Mouse (Mus musculus) limb, embryonic 11.5 days (tissue): ENCODE results near the gene Rptor. TPM values are rescaled to one million over a fixed set of nuclear protein-coding genes. Genes with fewer than 3 reads are reported as not detected.

Source experiments
- ATAC-seq: fragments of 200-750 bp; cut with Nextera tagmentation; 2 replicates; pipeline ENCODE4 v1.8.0; 2017; ENCODE audit warnings: low read depth; ENCODE audit not compliant: insufficient number of reproducible peaks, low FRiP score, low TSS enrichment
- DNase-seq: peaks from one replicate; pipeline ENCODE4 v3.0.0-alpha.2; 2015; ENCODE audit warnings: low spot score
- H3K27ac ChIP-seq: fragments of 300-500 bp; sonication (generic); replicated peaks from 2 replicates; pipeline ENCODE4 v1.5.1; 2014; ENCODE audit warnings: low read depth, mild to moderate bottlenecking, low read length
- H3K27me3 ChIP-seq: fragments of 300-500 bp; sonication (generic); 2 replicates; pipeline ENCODE4 v1.6.1; 2014; ENCODE audit warnings: mild to moderate bottlenecking, low read length, mixed read lengths; ENCODE audit not compliant: control insufficient read depth, insufficient read depth
- H3K36me3 ChIP-seq: fragments of 300-500 bp; sonication (generic); 2 replicates; pipeline ENCODE4 v1.6.1; 2014; ENCODE audit warnings: mild to moderate bottlenecking, low read length, moderate library complexity, mixed read lengths; ENCODE audit not compliant: control insufficient read depth, insufficient read depth
- H3K4me1 ChIP-seq: fragments of 300-500 bp; sonication (generic); 2 replicates; pipeline ENCODE4 v1.6.1; 2014; ENCODE audit warnings: low read length, mixed read lengths; ENCODE audit not compliant: control insufficient read depth, insufficient read depth
- H3K4me2 ChIP-seq: fragments of 300-500 bp; sonication (generic); 2 replicates; pipeline ENCODE4 v1.6.1; 2014; ENCODE audit warnings: low read depth, mild to moderate bottlenecking, moderate library complexity; ENCODE audit not compliant: severe bottlenecking
- H3K4me3 ChIP-seq: fragments of 300-500 bp; sonication (generic); 2 replicates; pipeline ENCODE4 v1.5.1; 2014; ENCODE audit warnings: low read depth, low read length
- H3K9ac ChIP-seq: fragments of 300-500 bp; sonication (generic); 2 replicates; pipeline ENCODE4 v1.6.1; 2014; ENCODE audit warnings: mild to moderate bottlenecking, low read length
- H3K9me3 ChIP-seq: fragments of 300-500 bp; sonication (generic); 2 replicates; pipeline ENCODE4 v1.6.1; 2016; ENCODE audit warnings: low read length; ENCODE audit not compliant: control insufficient read depth
- WGBS: fragments of 180-500 bp; shearing (Covaris S2); extraction: QIAGEN DNeasy Blood & Tissue Kit; methylation state at CpG from one replicate; pipeline ENCODE4 v1.1.7; 2014; 5-methylcytosine and 5-hydroxymethylcytosine counted together
- polyA plus RNA-seq: library from polyadenylated mRNA; unstranded; fragments of >200 nt; fragmentation: Nextera tagmentation; extraction: Ambion mirVana; gene quantifications from 2 replicates; pipeline ENCODE4 v1.2.1, GENCODE M21; 2014

Gene Rptor
- polyA plus RNA-seq, 1 experiment from 2014 or later: 13.8 TPM

DNA sequence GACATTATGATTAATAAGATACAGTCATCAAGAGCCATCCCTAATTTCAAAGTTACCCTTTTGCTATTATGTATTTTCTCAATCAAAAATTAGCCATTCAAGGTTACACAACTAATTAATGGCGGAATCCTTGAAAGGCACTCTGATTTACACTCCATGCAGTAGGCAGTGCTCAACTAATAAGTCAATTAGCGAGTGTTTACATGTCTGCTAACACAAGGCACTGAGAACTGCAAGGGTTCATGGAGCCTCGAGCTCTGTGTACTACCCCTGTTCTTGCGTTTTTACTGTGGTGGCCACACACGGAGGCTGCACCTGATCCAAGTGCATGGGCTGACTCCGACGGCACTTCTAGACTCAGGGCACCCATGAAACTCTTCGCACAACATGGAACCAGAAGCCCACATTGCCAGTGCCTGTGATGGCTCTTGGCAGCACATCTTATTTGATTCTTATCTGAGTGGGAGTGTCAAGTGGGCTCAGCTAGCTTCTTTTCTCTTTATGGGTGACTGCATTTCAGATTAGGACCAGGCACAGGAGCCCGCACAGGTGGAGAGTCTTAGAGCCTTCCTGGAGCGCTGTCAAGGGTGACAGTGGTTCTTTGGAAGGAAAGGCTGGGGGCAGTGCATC, 62.1 kb downstream of the Rptor start:
- no peaks in the 10 kb centered on the region for H3K36me3 ChIP-seq
- DNase-seq (no peak), ATAC-seq (no peak)
- 75% methylated on average over 10 of the region's 10 CpGs for WGBS
- H3K9ac ChIP-seq: no peak overlapping the region
- no peak overlapping the region for H3K4me2 ChIP-seq
- H3K9me3 ChIP-seq: no peaks in the 10 kb centered on the region
- peaks cover 5% of the 10 kb centered on the region; the same call in 1 of the 2 replicates for H3K4me1 ChIP-seq
- H3K4me3 ChIP-seq: no peak overlapping the region
- H3K27ac ChIP-seq: no peak overlapping the region
- no peaks in the 10 kb centered on the region for H3K27me3 ChIP-seq

DNA sequence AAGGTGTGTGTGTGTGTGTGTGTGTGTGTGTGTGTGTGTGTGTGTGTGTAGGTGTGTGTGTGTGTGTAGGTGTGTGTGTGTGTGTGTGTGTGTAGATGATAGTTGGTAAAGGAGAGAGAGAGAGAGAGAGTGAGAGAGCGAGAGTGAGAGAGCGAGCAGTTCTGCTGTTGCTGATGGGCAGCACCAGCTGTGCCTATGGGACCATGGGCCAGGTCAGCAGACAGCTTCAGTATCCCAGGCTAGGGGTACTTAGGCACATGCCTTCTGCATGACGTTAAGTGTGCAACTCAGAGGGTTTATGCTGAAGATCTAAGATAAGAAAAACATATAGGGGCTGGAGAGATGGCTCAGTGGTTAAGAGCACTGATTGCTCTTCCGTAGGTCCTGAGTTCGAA, 62.6 kb downstream of the Rptor start:
- Histone ChIP-seq H3K9me3 (no peaks in the 10 kb centered on the region), H3K36me3 (no peaks in the 10 kb centered on the region), H3K4me1 (peaks cover 5% of the 10 kb centered on the region; the same call in 1 of the 2 replicates), H3K4me3 (no peak overlapping the region), H3K4me2 (no peak overlapping the region), H3K27ac (no peak overlapping the region), H3K27me3 (no peaks in the 10 kb centered on the region), H3K9ac (no peak overlapping the region)
- 88% methylated on average over 5 of the region's 5 CpGs for WGBS
- ATAC-seq (no peak), DNase-seq (no peak)

DNA sequence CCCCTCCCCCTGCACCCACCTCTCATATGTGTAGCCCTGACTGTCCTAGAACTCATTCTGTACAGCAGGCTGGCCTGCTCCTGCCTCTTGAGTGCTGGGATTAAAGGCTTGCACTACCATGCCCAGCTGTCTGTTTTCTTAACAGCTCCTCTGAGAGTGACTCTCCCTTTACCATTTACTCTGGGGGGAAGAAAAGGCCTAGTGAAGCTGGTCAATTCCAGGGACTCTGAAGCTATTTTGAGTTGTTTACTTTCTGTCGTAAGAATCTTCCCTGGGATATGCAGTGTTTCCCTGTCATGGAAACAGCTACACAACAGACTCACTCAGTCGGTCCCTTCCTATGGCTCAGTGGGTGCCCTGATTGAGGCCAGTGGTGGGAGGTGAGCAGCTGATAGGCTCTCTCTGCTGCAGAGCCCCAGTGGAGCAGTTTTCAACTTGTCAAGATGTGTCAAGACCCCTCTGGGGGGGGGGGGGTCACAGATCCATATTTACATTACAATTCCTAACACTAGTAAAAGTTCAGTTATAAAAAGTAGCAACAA, 63.9 kb downstream of the Rptor start:
- no peak for DNase-seq
- no peak overlapping the region for H3K9ac ChIP-seq
- no peak overlapping the region for H3K4me2 ChIP-seq
- H3K27me3 ChIP-seq: no peaks in the 10 kb centered on the region
- WGBS: 52% methylated on average over 2 of the region's 2 CpGs
- no peak overlapping the region for H3K4me3 ChIP-seq
- no peak overlapping the region for H3K27ac ChIP-seq
- no peak for ATAC-seq
- H3K4me1 ChIP-seq: peaks cover 5% of the 10 kb centered on the region; the same call in 1 of the 2 replicates
- H3K9me3 ChIP-seq: no peaks in the 10 kb centered on the region
- no peaks in the 10 kb centered on the region for H3K36me3 ChIP-seq

DNA sequence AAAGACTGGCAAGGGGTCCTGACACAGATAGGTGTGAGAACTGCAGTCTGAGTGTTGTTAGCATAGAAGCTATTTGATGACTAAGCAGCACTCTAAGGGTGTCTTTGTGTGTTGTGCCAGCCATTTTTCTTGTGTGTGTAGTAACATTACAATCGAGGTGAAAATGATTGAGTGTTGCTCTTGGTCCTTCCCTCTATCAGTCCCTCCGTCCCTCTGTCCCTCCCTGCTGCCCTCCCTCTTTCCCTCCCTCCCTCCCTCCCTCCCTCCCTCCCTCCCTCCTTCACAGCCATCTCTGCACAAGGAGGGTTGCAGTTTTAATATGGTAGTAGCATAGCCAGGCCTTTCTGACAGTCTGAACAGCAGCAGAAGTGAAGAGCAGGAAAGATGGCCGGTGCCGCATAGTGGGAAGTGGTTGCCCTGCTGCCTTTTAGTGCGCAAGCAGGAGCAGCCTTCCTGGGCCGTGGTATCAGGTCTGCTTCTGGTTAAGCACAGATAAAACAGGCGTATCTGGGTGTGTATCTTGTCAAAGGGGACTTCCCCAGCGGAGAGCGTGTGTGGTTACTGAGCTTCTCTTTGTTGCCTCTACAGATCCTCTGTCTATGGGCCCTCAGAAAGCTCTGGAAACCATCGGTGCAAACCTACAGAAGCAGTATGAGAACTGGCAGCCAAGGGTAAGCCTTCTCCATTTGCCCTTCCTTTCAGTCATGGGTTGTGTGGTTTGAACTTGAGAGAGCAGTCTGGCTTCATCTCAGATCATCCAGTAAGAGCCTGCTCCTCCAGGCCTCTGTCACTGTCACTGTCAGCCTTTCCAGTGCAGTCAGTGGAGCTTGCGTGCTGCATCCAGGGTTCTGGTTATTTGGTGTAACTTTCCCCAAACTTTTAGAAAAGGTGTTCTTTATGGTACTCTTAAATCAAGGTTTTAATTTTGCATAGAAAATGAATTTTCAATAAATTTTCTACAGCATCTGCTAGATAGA, 68.3 kb downstream of the Rptor start:
- Histone ChIP-seq H3K9ac (no peak overlapping the region), H3K4me1 (peaks cover 8% of the 10 kb centered on the region; the same call in 1 of the 2 replicates), H3K27ac (no peak overlapping the region), H3K4me2 (no peak overlapping the region), H3K36me3 (no peaks in the 10 kb centered on the region), H3K4me3 (no peak overlapping the region), H3K9me3 (no peaks in the 10 kb centered on the region), H3K27me3 (no peaks in the 10 kb centered on the region)
- 77% methylated on average over 11 of the region's 11 CpGs for WGBS
- DNase-seq: no peak
- no peak for ATAC-seq

DNA sequence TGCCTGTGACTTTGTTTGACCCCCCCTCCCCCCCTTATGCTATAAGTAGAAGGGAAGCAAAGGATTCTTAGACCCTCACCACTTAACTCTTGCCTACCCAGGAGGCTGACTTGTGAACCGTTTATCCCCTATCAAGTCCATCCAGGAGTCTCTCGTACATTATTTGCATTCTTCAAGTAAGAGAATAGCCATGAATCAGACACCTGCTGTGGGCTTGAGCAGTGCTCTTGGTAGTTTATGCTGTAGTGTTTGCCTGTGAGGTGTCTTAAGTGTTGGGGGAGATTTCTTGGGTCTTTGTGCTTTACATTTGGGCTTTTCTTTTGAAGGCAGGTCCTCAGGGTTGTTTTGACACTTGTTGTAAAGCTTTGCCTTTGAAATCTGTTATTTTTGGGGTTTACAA, 69.3 kb downstream of the Rptor start:
- DNase-seq (no peak), ATAC-seq (no peak)
- H3K9me3 ChIP-seq: no peaks in the 10 kb centered on the region
- no peak overlapping the region for H3K9ac ChIP-seq
- no peak overlapping the region for H3K4me3 ChIP-seq
- no peaks in the 10 kb centered on the region for H3K36me3 ChIP-seq
- WGBS: 57% methylated on average over 2 of the region's 2 CpGs
- H3K4me1 ChIP-seq: peaks cover 5% of the 10 kb centered on the region; the same call in 1 of the 2 replicates
- H3K27me3 ChIP-seq: no peaks in the 10 kb centered on the region
- H3K27ac ChIP-seq: no peak overlapping the region
- H3K4me2 ChIP-seq: no peak overlapping the region

DNA sequence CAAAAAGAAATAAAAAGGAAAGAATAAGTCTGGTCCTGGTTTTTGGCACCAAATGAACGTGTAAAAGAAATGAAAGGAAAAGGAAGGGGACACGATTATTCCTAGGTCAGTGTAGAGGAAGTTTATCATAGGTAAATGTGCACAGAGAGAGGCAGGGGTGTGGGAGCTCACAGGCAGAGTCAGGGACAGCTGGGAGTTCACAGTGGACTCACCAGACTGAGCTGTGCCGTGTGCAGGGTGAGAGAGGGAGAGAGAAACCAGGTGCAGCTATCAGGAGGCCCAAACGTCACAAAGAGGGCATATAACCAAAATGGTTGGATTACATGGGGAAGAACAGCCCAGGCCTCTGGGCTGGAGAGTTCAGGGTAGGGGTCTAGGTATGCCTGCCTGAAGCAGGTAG, 70.1 kb downstream of the Rptor start:
- Histone ChIP-seq H3K36me3 (no peaks in the 10 kb centered on the region), H3K9me3 (no peaks in the 10 kb centered on the region), H3K4me1 (peaks cover 5% of the 10 kb centered on the region; the same call in 1 of the 2 replicates), H3K4me2 (no peak overlapping the region), H3K27me3 (no peaks in the 10 kb centered on the region), H3K9ac (no peak overlapping the region), H3K4me3 (no peak overlapping the region), H3K27ac (no peak overlapping the region)
- 84% methylated on average over 4 of the region's 4 CpGs for WGBS
- DNase-seq (no peak), ATAC-seq (no peak)

DNA sequence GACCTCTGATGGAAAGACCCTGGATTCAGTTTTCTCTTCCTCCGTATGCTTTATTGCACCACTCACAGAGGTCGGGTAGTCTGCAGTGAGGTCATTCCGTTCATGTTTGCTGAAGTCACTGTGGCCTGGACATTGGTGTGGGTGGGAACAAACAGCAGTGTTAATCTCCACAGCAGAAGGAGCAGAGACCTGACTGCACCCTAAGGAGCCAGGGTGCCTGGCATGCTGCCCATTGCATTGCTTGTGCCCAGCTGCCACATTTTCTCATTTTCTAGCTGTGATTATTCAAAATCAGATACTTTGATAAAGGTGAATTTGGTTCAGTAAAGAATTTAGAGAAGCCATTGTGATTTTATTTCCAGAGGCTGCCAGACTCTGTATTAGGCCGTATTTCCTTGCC, 72.1 kb downstream of the Rptor start:
- Histone ChIP-seq H3K36me3 (no peaks in the 10 kb centered on the region), H3K4me2 (no peak overlapping the region), H3K4me1 (peaks cover 6% of the 10 kb centered on the region; the same call in 1 of the 2 replicates), H3K27me3 (no peaks in the 10 kb centered on the region), H3K27ac (no peak overlapping the region), H3K9ac (no peak overlapping the region), H3K9me3 (no peaks in the 10 kb centered on the region), H3K4me3 (no peak overlapping the region)
- ATAC-seq (no peak), DNase-seq (no peak)
- 52% methylated on average over 4 of the region's 4 CpGs for WGBS

DNA sequence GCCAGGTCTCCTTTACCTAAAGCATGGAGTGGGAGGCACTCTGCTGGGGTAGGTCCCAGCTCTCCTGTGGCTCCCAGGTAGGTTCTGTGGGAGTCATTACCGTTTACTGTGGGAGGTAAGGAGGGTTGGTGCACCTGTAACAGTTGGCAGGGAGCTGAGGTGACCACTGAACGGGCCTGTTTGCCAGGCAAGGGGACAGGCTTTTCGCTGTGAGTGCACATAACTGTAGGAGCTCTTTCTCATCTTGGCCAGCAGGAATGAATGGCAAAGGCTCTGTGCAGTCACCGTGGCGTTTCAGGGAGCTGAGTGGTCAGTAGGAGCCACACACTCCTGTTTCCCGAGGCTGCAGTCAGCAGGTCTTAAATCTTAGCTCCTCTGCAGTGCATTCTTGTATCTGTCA, 72.8 kb downstream of the Rptor start:
- Histone ChIP-seq H3K4me1 (peaks cover 7% of the 10 kb centered on the region; the same call in 1 of the 2 replicates), H3K36me3 (no peaks in the 10 kb centered on the region), H3K9ac (no peak overlapping the region), H3K9me3 (no peaks in the 10 kb centered on the region), H3K4me2 (no peak overlapping the region), H3K27me3 (no peaks in the 10 kb centered on the region), H3K27ac (no peak overlapping the region), H3K4me3 (no peak overlapping the region)
- ATAC-seq: no peak
- no peak for DNase-seq
- 75% methylated on average over 6 of the region's 6 CpGs for WGBS
